In the genomic region with DNA sequence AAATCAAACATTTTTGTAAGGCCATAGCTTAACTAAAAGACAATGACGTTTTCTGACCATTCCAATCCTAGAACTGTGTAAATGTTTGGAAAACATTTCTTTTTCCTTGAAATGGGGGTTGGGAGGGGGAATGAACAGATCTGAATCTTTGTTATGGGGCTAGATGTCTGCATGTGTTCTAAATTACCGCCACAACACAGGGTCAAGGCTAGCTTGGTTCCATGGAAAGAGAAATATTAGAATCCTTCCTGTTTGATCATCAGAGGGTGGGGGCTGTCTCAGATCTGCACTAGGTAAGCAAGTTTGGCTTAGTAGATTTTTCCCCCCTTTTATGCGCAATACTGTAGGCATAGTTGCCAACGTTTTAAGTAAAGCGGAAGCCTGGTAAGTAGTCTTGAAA, we compare ENCODE assay signal across 12 mouse cellular contexts.
DNase-seq lines count a peak whose midpoint lies in the region; ATAC-seq lines count a peak whose summit lies in the region.
"Had no signal": no experiment of that assay in that cellular context is flagged by ENCODE, and none has a peak within 500 bp of the region (broad histone marks: within the 10 kb centered on the region; RNA-seq: fewer than 3 reads in every experiment).

No protein-coding gene starts in this region.

- no peak for ATAC-seq in heart, embryonic 11.5 days (replicated peaks; ENCODE audit: insufficient number of reproducible peaks, low FRiP score, low TSS enrichment)
- no peak for ATAC-seq in limb, embryonic 12.5 days (ENCODE audit: insufficient number of reproducible peaks, insufficient read depth, low FRiP score, low TSS enrichment, low read depth)
- ATAC-seq in neural tube, embryonic 15.5 days (ENCODE audit: low FRiP score), result no peak

- H3K9ac ChIP-seq in heart, embryonic 11.5 days (ENCODE audit: low read depth, low read length), result no peak overlapping the region
- no peak overlapping the region for H3K9ac ChIP-seq in limb, embryonic 12.5 days (replicated peaks)
- no peak overlapping the region for H3K9ac ChIP-seq in neural tube, embryonic 15.5 days (replicated peaks)

- peak overlapping the region; percentile 97; the same call in 1 of the 2 replicates for H3K4me2 ChIP-seq in heart, embryonic 11.5 days
- peak overlapping the region; percentile 96 for H3K4me2 ChIP-seq in limb, embryonic 12.5 days
- peak overlapping the region; percentile 98; the same call in 1 of the 2 replicates for H3K4me2 ChIP-seq in neural tube, embryonic 15.5 days

- 43% methylated on average over 5 of the region's 5 CpGs for WGBS in heart, embryonic 11.5 days (ENCODE audit: insufficient replicate concordance)
- WGBS in limb, embryonic 12.5 days, result 34% methylated on average over 5 of the region's 5 CpGs
- WGBS in limb, embryonic 10.5 days, result 36% methylated on average over 5 of the region's 5 CpGs
- 52% methylated on average over 5 of the region's 5 CpGs for WGBS in neural tube, embryonic 15.5 days

- no peak overlapping the region for H3K4me3 ChIP-seq in heart, embryonic 11.5 days (ENCODE audit: low read depth, low read length)
- H3K4me3 ChIP-seq in limb, embryonic 12.5 days (replicated peaks), result no peak overlapping the region
- H3K4me3 ChIP-seq in limb, embryonic 10.5 days, result no peak overlapping the region
- H3K4me3 ChIP-seq in neural tube, embryonic 15.5 days (replicated peaks), result no peak overlapping the region

- H3K9me3 ChIP-seq in heart, embryonic 11.5 days (replicated peaks; ENCODE audit: control insufficient read depth, low read length), result no peaks in the 10 kb centered on the region
- H3K9me3 ChIP-seq in limb, embryonic 12.5 days, result no peaks in the 10 kb centered on the region
- no peaks in the 10 kb centered on the region for H3K9me3 ChIP-seq in limb, embryonic 10.5 days (replicated peaks)
- H3K9me3 ChIP-seq in neural tube, embryonic 15.5 days (replicated peaks), result no peaks in the 10 kb centered on the region
- H3K9me3 ChIP-seq: liver, embryonic 13.5 days; megakaryocyte, embryonic 14.5 days had no signal

- H3K27me3 ChIP-seq in heart, embryonic 11.5 days (ENCODE audit: control insufficient read depth, insufficient read depth, low read length), result peaks cover 11% of the 10 kb centered on the region
- peaks cover 24% of the 10 kb centered on the region for H3K27me3 ChIP-seq in limb, embryonic 12.5 days
- peaks cover 32% of the 10 kb centered on the region for H3K27me3 ChIP-seq in limb, embryonic 10.5 days (ENCODE audit: low read depth, poor library complexity, severe bottlenecking)
- peaks cover 20% of the 10 kb centered on the region for H3K27me3 ChIP-seq in neural tube, embryonic 15.5 days (replicated peaks)

- no peak for DNase-seq in heart, postnatal 4 days
- DNase-seq in limb, embryonic 10.5 days (ENCODE audit: low spot score), result no peak
- no peak for DNase-seq in neural tube, embryonic 10.5 days (ENCODE audit: extremely low spot score, low spot score)
- DNase-seq in layer of hippocampus, adult 9-10 months (ENCODE audit: low spot score), result no peak
- DNase-seq: adrenal gland, postnatal 25 days; gastrocnemius, postnatal 36 days; liver, embryonic 13.5 days; right cerebral cortex, postnatal 14 days had no signal

- H3K27ac ChIP-seq in heart, embryonic 11.5 days (ENCODE audit: low read depth, low read length), result no peak overlapping the region
- H3K27ac ChIP-seq in limb, embryonic 12.5 days, result no peak overlapping the region
- no peak overlapping the region for H3K27ac ChIP-seq in limb, embryonic 10.5 days
- H3K27ac ChIP-seq in neural tube, embryonic 15.5 days (replicated peaks), result no peak overlapping the region

- H3K4me1 ChIP-seq in heart, embryonic 11.5 days (ENCODE audit: control insufficient read depth, insufficient read depth, low read length), result 0 out of 2 replicates have a peak, but pooled peaks cover 5% of the 10 kb centered on the region
- H3K4me1 ChIP-seq in limb, embryonic 12.5 days (replicated peaks), result peaks cover 40% of the 10 kb centered on the region
- H3K4me1 ChIP-seq in limb, embryonic 10.5 days, result peaks cover 51% of the 10 kb centered on the region
- H3K4me1 ChIP-seq in neural tube, embryonic 15.5 days, result peaks cover 24% of the 10 kb centered on the region

- H3K36me3 ChIP-seq in heart, embryonic 11.5 days (ENCODE audit: control insufficient read depth, insufficient read depth, low read length), result no peaks in the 10 kb centered on the region
- H3K36me3 ChIP-seq in limb, embryonic 12.5 days, result no peaks in the 10 kb centered on the region
- no peaks in the 10 kb centered on the region for H3K36me3 ChIP-seq in limb, embryonic 10.5 days
- H3K36me3 ChIP-seq in neural tube, embryonic 15.5 days, result no peaks in the 10 kb centered on the region
- H3K36me3 ChIP-seq: liver, embryonic 13.5 days had no signal
